Mouse (Mus musculus) forebrain, embryonic 15.5 days (tissue): ENCODE results near the gene Ctcfl. TPM values are rescaled to one million over a fixed set of nuclear protein-coding genes. Genes with fewer than 3 reads are reported as not detected.

Source experiments
- ATAC-seq: fragments of 200-750 bp; cut with Nextera tagmentation; replicated peaks from 2 replicates; pipeline ENCODE4 v1.8.0; 2017; ENCODE audit warnings: mild to moderate bottlenecking, moderate TSS enrichment, moderate library complexity
- H3K27ac ChIP-seq: fragments of 300-500 bp; sonication (generic); replicated peaks from 2 replicates; pipeline ENCODE4 v1.5.1; 2015; ENCODE audit warnings: mild to moderate bottlenecking, inconsistent platforms
- H3K27me3 ChIP-seq: fragments of 300-500 bp; sonication (generic); 2 replicates; pipeline ENCODE4 v1.6.1; 2015; ENCODE audit warnings: inconsistent platforms
- H3K36me3 ChIP-seq: fragments of 300-500 bp; sonication (generic); 2 replicates; pipeline ENCODE4 v1.6.1; 2015; ENCODE audit warnings: mild to moderate bottlenecking, inconsistent platforms
- H3K4me1 ChIP-seq: fragments of 300-500 bp; sonication (generic); 2 replicates; pipeline ENCODE4 v1.6.1; 2015; ENCODE audit warnings: inconsistent platforms
- H3K4me2 ChIP-seq: fragments of 300-500 bp; sonication (generic); replicated peaks from 2 replicates; pipeline ENCODE4 v1.6.1; 2015; ENCODE audit warnings: mild to moderate bottlenecking, inconsistent platforms
- H3K4me3 ChIP-seq: fragments of 300-500 bp; sonication (generic); 2 replicates; pipeline ENCODE4 v1.5.1; 2015; ENCODE audit warnings: mild to moderate bottlenecking, inconsistent platforms
- H3K9ac ChIP-seq: fragments of 300-500 bp; sonication (generic); replicated peaks from 2 replicates; pipeline ENCODE4 v1.6.1; 2015; ENCODE audit warnings: mild to moderate bottlenecking, inconsistent platforms
- H3K9me3 ChIP-seq: fragments of 300-500 bp; sonication (generic); 2 replicates; pipeline ENCODE4 v1.6.1; 2016; ENCODE audit warnings: inconsistent platforms
- WGBS: fragments of 180-500 bp; shearing (Covaris S2); methylation state at CpG from one replicate; pipeline ENCODE4 v1.1.7; 2015; ENCODE audit warnings: mixed read lengths; 5-methylcytosine and 5-hydroxymethylcytosine counted together
- polyA plus RNA-seq: library from polyadenylated mRNA; unstranded; fragments of >200 nt; fragmentation: Nextera tagmentation; extraction: Ambion mirVana; gene quantifications from 2 replicates; pipeline ENCODE4 v1.2.1, GENCODE M21; 2015

Gene Ctcfl
- polyA plus RNA-seq, 1 experiment from 2014 or later: 0.06 TPM

DNA sequence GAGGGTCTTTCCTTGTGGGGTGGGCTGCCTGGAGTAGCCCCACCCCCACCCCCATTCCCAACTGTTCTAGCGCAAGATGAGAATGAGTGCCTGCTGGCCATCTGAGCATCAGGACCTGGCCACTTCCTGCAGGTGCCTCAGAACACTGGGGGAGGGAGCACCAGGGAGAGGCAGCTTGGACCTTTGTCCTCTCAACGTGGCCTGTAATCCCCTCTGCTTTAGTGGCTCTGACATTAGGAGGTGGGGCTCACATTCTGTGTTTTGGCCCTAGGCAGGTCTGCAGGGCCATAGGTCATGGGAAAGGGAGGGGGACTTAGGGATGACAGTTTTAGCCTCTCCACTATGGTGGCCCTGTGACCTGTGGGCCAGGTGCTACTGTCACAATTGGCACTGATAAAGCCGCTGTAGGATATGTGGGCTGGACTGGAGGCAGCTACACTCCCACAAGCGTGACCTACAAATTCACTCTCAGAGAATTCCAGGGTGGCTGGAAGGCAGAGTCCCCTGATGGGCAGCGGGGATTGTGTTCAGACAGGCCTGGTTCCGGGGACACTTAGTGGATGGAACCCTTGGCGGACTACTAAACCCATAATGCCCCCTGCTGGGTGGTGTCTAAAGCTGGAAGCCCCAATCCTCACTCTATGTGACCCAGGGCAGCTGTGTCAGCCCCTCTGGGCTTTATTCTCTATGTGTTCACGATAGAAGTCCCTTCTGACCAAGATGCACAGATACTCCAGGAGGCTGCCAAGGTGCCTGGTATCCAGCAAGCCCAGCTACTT lies 68.5 kb downstream of the Ctcfl start:
- WGBS: 26% methylated on average over 8 of the region's 8 CpGs
- Histone ChIP-seq H3K4me3 (no peak overlapping the region), H3K4me1 (no peaks in the 10 kb centered on the region), H3K9ac (no peak overlapping the region), H3K4me2 (no peak overlapping the region), H3K36me3 (no peaks in the 10 kb centered on the region), H3K9me3 (no peaks in the 10 kb centered on the region), H3K27ac (no peak overlapping the region), H3K27me3 (no peaks in the 10 kb centered on the region)
- no peak for ATAC-seq

DNA sequence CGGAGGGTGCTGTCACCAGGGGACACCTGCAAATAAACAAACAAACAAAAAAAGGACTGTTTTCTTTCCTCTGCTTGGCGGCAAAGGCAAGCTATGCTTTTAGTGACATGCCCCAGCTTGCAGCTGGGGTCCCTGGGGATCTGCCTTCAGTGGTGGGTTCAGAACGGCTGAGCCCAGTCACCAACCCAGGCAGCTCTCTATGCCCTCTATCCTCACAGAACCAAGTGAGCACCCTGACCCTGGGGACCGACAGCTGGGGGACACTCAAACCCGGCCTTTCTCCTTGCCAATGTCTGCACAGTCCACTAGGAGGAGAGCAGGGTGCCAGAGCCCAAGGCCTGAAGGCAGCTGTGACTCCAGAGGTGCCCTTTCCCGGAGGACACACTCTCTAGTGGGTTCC lies 69.5 kb downstream of the Ctcfl start:
- H3K4me2 ChIP-seq: no peak overlapping the region
- 47% methylated on average over 6 of the region's 6 CpGs for WGBS
- H3K27me3 ChIP-seq: no peaks in the 10 kb centered on the region
- H3K9ac ChIP-seq: no peak overlapping the region
- H3K27ac ChIP-seq: no peak overlapping the region
- no peaks in the 10 kb centered on the region for H3K4me1 ChIP-seq
- no peaks in the 10 kb centered on the region for H3K9me3 ChIP-seq
- no peak overlapping the region for H3K4me3 ChIP-seq
- no peak for ATAC-seq
- H3K36me3 ChIP-seq: no peaks in the 10 kb centered on the region

DNA sequence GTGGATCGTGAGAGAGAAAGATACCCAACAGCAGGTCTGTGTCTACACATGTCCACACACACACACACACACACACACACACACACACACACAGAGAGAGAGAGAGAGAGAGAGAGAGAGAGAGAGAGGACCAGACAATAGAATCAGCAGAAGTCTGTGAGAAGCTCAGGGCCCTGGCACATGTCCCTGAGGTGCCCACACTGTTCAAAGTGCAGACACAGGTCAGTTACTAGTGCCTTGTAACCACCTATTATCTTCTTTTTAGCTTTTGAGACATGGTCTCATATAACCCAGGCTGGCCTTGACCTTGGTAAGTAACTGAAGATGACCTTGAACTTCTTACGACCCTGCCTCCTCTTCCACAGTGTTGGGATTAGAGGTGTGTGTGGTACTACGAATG lies 70.1 kb downstream of the Ctcfl start:
- 86% methylated on average over 3 of the region's 3 CpGs for WGBS
- no peak for ATAC-seq
- Histone ChIP-seq H3K27ac (no peak overlapping the region), H3K9me3 (no peaks in the 10 kb centered on the region), H3K36me3 (no peaks in the 10 kb centered on the region), H3K9ac (no peak overlapping the region), H3K27me3 (no peaks in the 10 kb centered on the region), H3K4me2 (no peak overlapping the region), H3K4me1 (no peaks in the 10 kb centered on the region), H3K4me3 (no peak overlapping the region)

DNA sequence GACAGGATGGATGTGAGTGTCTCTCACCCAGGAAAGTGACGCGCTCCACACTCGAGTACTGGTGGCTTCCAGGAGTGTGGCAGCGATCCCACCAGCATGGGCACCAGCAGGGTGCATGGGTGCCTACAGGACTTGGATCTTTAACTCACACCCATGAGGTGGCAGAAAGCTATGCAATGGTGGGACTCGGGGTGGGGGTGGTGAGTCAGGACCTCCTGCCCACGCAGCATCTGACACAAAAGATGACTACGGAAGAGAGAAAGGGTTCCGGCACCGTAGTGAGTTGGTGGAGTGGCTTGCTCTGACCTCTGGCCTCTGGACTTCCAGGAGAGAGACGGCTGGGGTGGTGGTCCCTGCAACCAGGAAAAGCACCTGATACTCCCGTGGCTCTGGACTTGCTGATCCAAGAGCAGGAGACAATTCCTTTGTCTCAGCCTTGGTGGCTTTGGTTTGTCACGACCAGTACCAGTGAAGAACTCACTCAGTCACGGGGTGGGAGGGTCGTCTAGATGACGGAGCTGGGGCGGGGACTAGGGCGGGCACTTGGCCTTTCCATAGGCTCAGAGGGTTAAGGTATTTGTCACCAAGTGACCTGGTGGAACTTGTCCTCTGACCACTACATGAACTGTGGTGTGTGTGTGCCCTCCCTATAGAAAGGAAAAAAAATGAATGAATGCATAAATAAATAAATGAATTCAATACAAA lies 71.1 kb downstream of the Ctcfl start:
- H3K36me3 ChIP-seq: no peaks in the 10 kb centered on the region
- ATAC-seq: no peak
- H3K4me3 ChIP-seq: no peak overlapping the region
- H3K9me3 ChIP-seq: no peaks in the 10 kb centered on the region
- 60% methylated on average over 17 of the region's 17 CpGs for WGBS
- no peak overlapping the region for H3K27ac ChIP-seq
- no peak overlapping the region for H3K4me2 ChIP-seq
- no peak overlapping the region for H3K9ac ChIP-seq
- no peaks in the 10 kb centered on the region for H3K4me1 ChIP-seq
- no peaks in the 10 kb centered on the region for H3K27me3 ChIP-seq

DNA sequence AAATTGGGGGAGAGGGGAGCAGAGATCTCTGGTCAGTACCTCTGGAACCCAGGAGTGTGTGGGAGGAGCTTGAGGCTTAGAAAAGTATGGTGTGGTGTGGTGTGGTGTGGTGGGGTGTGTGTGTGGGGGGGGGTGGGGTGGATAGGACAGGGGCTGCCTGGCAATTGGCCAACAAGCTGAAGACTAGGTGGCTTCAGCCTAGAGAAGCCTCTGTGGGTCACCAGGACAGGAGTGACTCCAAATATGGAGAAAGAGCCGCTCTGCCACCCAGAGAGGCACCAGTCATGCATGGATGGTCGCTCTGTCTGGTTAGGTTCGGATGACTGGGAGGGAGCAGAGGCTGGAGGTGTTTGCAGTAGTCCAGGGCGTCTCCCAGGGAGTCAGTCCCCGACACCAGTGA lies 71.9 kb downstream of the Ctcfl start:
- no peak for ATAC-seq
- H3K9ac ChIP-seq: no peak overlapping the region

DNA sequence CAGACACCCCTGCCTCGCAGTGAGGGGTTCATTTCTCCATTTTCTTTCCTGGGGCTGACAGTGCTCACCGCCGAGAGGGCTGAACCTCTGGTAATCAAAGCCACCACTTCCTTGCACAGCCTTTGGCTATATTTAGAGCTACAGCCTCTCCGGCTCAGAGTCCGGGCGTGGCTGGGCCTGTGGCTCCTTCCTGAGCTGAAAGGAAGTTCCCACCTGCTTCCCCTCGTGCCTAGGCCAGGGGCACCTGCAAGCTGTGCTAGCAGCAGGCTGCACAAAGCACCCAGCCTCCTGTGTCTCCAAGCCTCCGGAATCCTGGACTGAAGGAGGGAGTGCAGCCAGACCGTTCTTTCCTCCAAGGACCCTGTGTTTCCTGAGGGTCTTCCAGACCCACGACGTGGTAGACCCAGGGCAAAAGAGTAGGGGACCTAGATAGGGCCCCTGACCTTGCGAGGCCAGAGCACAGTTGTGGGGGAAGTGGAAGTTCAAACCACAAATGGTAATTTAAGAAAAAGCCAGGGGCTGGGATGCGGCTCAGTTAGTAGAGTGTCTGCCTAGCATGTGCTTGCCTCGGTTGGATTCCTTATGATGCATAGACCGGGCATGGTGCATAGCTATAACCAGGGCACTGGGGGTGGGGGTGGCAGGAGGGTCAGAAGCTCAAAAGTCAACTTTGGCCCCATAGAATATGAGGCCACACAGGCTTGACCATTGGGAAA lies 72.6 kb downstream of the Ctcfl start:
- H3K36me3 ChIP-seq: no peaks in the 10 kb centered on the region
- H3K27me3 ChIP-seq: no peaks in the 10 kb centered on the region
- no peak for ATAC-seq
- no peak overlapping the region for H3K27ac ChIP-seq
- no peaks in the 10 kb centered on the region for H3K9me3 ChIP-seq
- 74% methylated on average over 15 of the region's 15 CpGs for WGBS
- H3K9ac ChIP-seq: no peak overlapping the region
- H3K4me3 ChIP-seq: no peak overlapping the region
- H3K4me2 ChIP-seq: no peak overlapping the region
- H3K4me1 ChIP-seq: no peaks in the 10 kb centered on the region

More for the DNA sequence above, 71.9 kb downstream of the Ctcfl start:
- no peaks in the 10 kb centered on the region for H3K27me3 ChIP-seq
- no peaks in the 10 kb centered on the region for H3K9me3 ChIP-seq
- no peak overlapping the region for H3K27ac ChIP-seq
- H3K4me2 ChIP-seq: no peak overlapping the region
- 54% methylated on average over 5 of the region's 5 CpGs for WGBS
- H3K4me3 ChIP-seq: no peak overlapping the region
- H3K4me1 ChIP-seq: no peaks in the 10 kb centered on the region
- H3K36me3 ChIP-seq: no peaks in the 10 kb centered on the region

DNA sequence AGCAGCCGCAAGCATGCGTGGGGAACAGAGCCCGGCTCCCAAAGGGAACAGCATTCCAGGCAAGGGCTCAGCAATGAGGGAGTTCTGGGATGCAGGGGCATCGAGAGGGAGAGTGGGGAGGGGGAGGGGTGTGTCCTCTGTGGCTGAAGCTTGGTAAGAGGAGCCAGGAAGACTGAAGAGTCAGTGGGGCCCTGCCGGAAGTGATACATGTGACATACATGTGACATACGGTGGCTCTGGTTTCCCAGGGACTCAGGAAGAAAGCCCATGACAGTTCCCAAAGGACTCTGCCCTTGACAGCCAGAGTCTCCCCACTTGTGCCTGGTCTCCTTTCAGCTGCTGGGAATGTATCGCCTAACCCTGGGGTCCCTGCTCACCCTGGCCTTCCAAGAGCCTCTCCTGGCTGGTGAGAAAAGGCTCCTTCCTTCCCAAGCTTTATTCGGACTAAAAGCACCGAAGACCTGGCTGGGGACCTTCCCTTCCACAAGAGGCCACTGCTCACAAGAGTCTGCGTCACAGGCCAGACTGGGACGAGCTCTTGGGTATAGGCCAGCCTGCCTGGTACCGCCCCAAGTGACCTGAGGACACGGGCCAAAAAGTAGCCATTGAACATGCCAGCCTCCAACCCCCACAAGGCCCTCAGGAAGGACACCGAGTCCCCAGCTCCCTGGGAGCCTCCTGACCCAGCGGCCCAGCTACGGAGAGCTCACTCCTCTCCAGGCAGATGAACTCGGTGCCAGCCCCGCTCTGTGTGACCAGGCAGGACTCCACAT lies 74.9 kb downstream of the Ctcfl start:
- Histone ChIP-seq H3K9ac (no peak overlapping the region), H3K4me2 (no peak overlapping the region), H3K27ac (no peak overlapping the region), H3K4me3 (no peak overlapping the region), H3K27me3 (no peaks in the 10 kb centered on the region), H3K36me3 (no peaks in the 10 kb centered on the region), H3K9me3 (no peaks in the 10 kb centered on the region), H3K4me1 (no peaks in the 10 kb centered on the region)
- 84% methylated on average over 18 of the region's 18 CpGs for WGBS
- no peak for ATAC-seq

Other genes with a start within 250 kb of the Ctcfl start
- 8.4 and 9.5 TPM in 2 replicates for gene Bmp7, start 179.2 kb downstream of the Ctcfl start, polyA plus RNA-seq
- 0.46 and 0.97 TPM in 2 replicates for gene Spo11, start 141.8 kb downstream of the Ctcfl start, polyA plus RNA-seq
- 162 and 163 TPM in 2 replicates for gene Rae1, start 119.4 kb downstream of the Ctcfl start, polyA plus RNA-seq
- gene Rbm38, start 99.0 kb downstream of the Ctcfl start, polyA plus RNA-seq: 24.0 and 27.4 TPM in 2 replicates
- not detected in 2 replicates for gene Pck1, start 33.5 kb upstream of the Ctcfl start, polyA plus RNA-seq
- gene Zbp1, start 99.4 kb upstream of the Ctcfl start, polyA plus RNA-seq: 0.11 and 0.23 TPM in 2 replicates
- 6.8 and 7.5 TPM in 2 replicates for gene Pmepa1, start 157.0 kb upstream of the Ctcfl start, polyA plus RNA-seq